Comparison of ENCODE assay signal across 21 mouse cellular contexts in genomic region chr11:11865128-11865527, GRCm38 (mm10). TPM values are rescaled to one million over a fixed set of nuclear protein-coding genes. Genes with fewer than 3 reads are reported as not detected.
DNase-seq lines count a peak whose midpoint lies in the region; ATAC-seq and TF ChIP-seq lines count a peak whose summit lies in the region.
"Had no signal": no experiment of that assay in that cellular context is flagged by ENCODE, and none has a peak within 500 bp of the region (broad histone marks: within the 10 kb centered on the region; RNA-seq: fewer than 3 reads in every experiment).

No protein-coding gene starts in this region.

- no peaks in the 10 kb centered on the region for H3K27me3 ChIP-seq in heart, embryonic 11.5 days (ENCODE audit: control insufficient read depth, insufficient read depth, low read length)
- H3K27me3 ChIP-seq in lung, embryonic 14.5 days (ENCODE audit: insufficient read depth, low read length): no peaks in the 10 kb centered on the region
- no peaks in the 10 kb centered on the region for H3K27me3 ChIP-seq in intestine, embryonic 15.5 days (replicated peaks)
- no peaks in the 10 kb centered on the region for H3K27me3 ChIP-seq in stomach, embryonic 15.5 days (replicated peaks)
- no peaks in the 10 kb centered on the region for H3K27me3 ChIP-seq in forebrain, embryonic 14.5 days (replicated peaks; ENCODE audit: control insufficient read depth, insufficient read depth, low read length)
- H3K27me3 ChIP-seq: liver, embryonic 13.5 days; neural tube, embryonic 13.5 days had no signal

- no peak for TF ChIP-seq CTCF in lung, embryonic 14.5 days (IDR thresholded peaks at IDR 0.05; ENCODE audit: low read depth)
- TF ChIP-seq CTCF in lung, adult 2 months (IDR thresholded peaks at IDR 0.05; ENCODE audit: insufficient read depth, low read length): no peak

- intact Hi-C loops in heart, postnatal 10 days (cut with DNase I): no loop called here

- ATAC-seq in heart, embryonic 11.5 days (replicated peaks; ENCODE audit: insufficient number of reproducible peaks, low FRiP score, low TSS enrichment): no peak
- ATAC-seq in lung, embryonic 14.5 days (ENCODE audit: insufficient read depth): peak; percentile 77
- ATAC-seq in intestine, embryonic 15.5 days: peak; percentile 80
- peak; percentile 87 for ATAC-seq in stomach, embryonic 15.5 days (ENCODE audit: insufficient read depth, low FRiP score, low read depth)
- ATAC-seq in forebrain, embryonic 14.5 days: no peak
- ATAC-seq: hindbrain, postnatal 0 days had no signal

- no peak for TF ChIP-seq POLR2A in lung, adult 2 months (IDR thresholded peaks at IDR 0.05; ENCODE audit: borderline replicate concordance, extremely low read depth, low read depth, low read length)

- no peak overlapping the region for H3K4me3 ChIP-seq in heart, embryonic 11.5 days (ENCODE audit: low read depth, low read length)
- H3K4me3 ChIP-seq in lung, embryonic 14.5 days (ENCODE audit: low read depth, low read length): no peak overlapping the region
- H3K4me3 ChIP-seq in lung, adult 2 months (replicated peaks; ENCODE audit: extremely low read depth, low read depth, low read length): no peak overlapping the region
- H3K4me3 ChIP-seq in intestine, embryonic 15.5 days (replicated peaks): no peak overlapping the region
- no peak overlapping the region for H3K4me3 ChIP-seq in stomach, embryonic 15.5 days (replicated peaks)
- no peak overlapping the region for H3K4me3 ChIP-seq in forebrain, embryonic 14.5 days (ENCODE audit: low read depth, low read length)
- H3K4me3 ChIP-seq: forebrain, embryonic 10.5 days; liver, embryonic 13.5 days; neural tube, embryonic 13.5 days had no signal

- H3K4me2 ChIP-seq in heart, embryonic 11.5 days: no peak overlapping the region
- H3K4me2 ChIP-seq in lung, embryonic 14.5 days: no peak overlapping the region
- H3K4me2 ChIP-seq in intestine, embryonic 15.5 days (replicated peaks): no peak overlapping the region
- H3K4me2 ChIP-seq in stomach, embryonic 15.5 days: no peak overlapping the region
- H3K4me2 ChIP-seq in forebrain, embryonic 14.5 days (ENCODE audit: low read length): no peak overlapping the region
- H3K4me2 ChIP-seq: liver, embryonic 13.5 days; midbrain, embryonic 11.5 days; neural tube, embryonic 13.5 days had no signal

- no peaks in the 10 kb centered on the region for H3K9me3 ChIP-seq in heart, embryonic 11.5 days (replicated peaks; ENCODE audit: control insufficient read depth, low read length)
- H3K9me3 ChIP-seq in lung, embryonic 14.5 days (ENCODE audit: low read depth, low read length): no peaks in the 10 kb centered on the region
- H3K9me3 ChIP-seq in intestine, embryonic 15.5 days: no peaks in the 10 kb centered on the region
- H3K9me3 ChIP-seq in stomach, embryonic 15.5 days: no peaks in the 10 kb centered on the region
- H3K9me3 ChIP-seq in forebrain, embryonic 14.5 days (replicated peaks; ENCODE audit: control insufficient read depth, low read length): no peaks in the 10 kb centered on the region
- H3K9me3 ChIP-seq: forebrain, embryonic 10.5 days; liver, embryonic 13.5 days; neural tube, embryonic 13.5 days had no signal

- no peak overlapping the region for H3K9ac ChIP-seq in heart, embryonic 11.5 days (ENCODE audit: low read depth, low read length)
- H3K9ac ChIP-seq in lung, embryonic 14.5 days: no peak overlapping the region
- H3K9ac ChIP-seq in intestine, embryonic 15.5 days: no peak overlapping the region
- no peak overlapping the region for H3K9ac ChIP-seq in stomach, embryonic 15.5 days
- H3K9ac ChIP-seq in forebrain, embryonic 14.5 days (ENCODE audit: low read length): no peak overlapping the region
- H3K9ac ChIP-seq: liver, embryonic 13.5 days; neural tube, embryonic 13.5 days had no signal

- peaks cover 3% of the 10 kb centered on the region; the same call in 1 of the 2 replicates for H3K4me1 ChIP-seq in heart, embryonic 11.5 days (ENCODE audit: control insufficient read depth, insufficient read depth, low read length)
- 0 out of 2 replicates have a peak, but pooled peaks cover 3% of the 10 kb centered on the region for H3K4me1 ChIP-seq in lung, embryonic 14.5 days (ENCODE audit: insufficient read depth)
- H3K4me1 ChIP-seq in lung, adult 2 months (ENCODE audit: control insufficient read depth, insufficient read depth, low read length): no peaks in the 10 kb centered on the region
- H3K4me1 ChIP-seq in intestine, embryonic 15.5 days (replicated peaks): peaks cover 11% of the 10 kb centered on the region
- H3K4me1 ChIP-seq in stomach, embryonic 15.5 days: peaks cover 8% of the 10 kb centered on the region; the same call in 1 of the 2 replicates
- H3K4me1 ChIP-seq in forebrain, embryonic 14.5 days (ENCODE audit: control insufficient read depth, insufficient read depth, low read length): peaks cover 6% of the 10 kb centered on the region; the same call in 1 of the 2 replicates

- 78% methylated on average over 2 of the region's 2 CpGs for WGBS in heart, embryonic 11.5 days (ENCODE audit: insufficient replicate concordance)
- 47% methylated on average over 2 of the region's 2 CpGs for WGBS in lung, embryonic 14.5 days
- 64% methylated on average over 2 of the region's 2 CpGs for WGBS in lung, adult 2 months
- WGBS in intestine, embryonic 15.5 days: 52% methylated on average over 2 of the region's 2 CpGs
- 43% methylated on average over 2 of the region's 2 CpGs for WGBS in stomach, embryonic 15.5 days
- WGBS in forebrain, embryonic 14.5 days: 69% methylated on average over 2 of the region's 2 CpGs

- no peak for DNase-seq in heart, postnatal 10 days
- no peak for DNase-seq in lung, embryonic 14.5 days
- DNase-seq in lung, adult 2 months: no peak
- no peak for DNase-seq in kidney, postnatal 14 days
- DNase-seq in forebrain, embryonic 14.5 days (ENCODE audit: low spot score): no peak
- DNase-seq: adrenal gland, adult 8-10 months; cerebellum, adult 11 months; cerebellum, postnatal 25 days; gastrocnemius, postnatal 10 days; heart, postnatal 36 days; kidney, adult 9 months; liver, embryonic 13.5 days; thymus, adult 18-20 months had no signal

- no peaks in the 10 kb centered on the region for H3K36me3 ChIP-seq in heart, embryonic 11.5 days (ENCODE audit: control insufficient read depth, insufficient read depth, low read length)
- H3K36me3 ChIP-seq in lung, embryonic 14.5 days (ENCODE audit: insufficient read depth): no peaks in the 10 kb centered on the region
- no peaks in the 10 kb centered on the region for H3K36me3 ChIP-seq in intestine, embryonic 15.5 days
- no peaks in the 10 kb centered on the region for H3K36me3 ChIP-seq in stomach, embryonic 15.5 days
- H3K36me3 ChIP-seq in forebrain, embryonic 14.5 days (ENCODE audit: control insufficient read depth, insufficient read depth, low read length): no peaks in the 10 kb centered on the region
- H3K36me3 ChIP-seq: forebrain, embryonic 10.5 days; liver, embryonic 13.5 days; neural tube, embryonic 13.5 days had no signal

- H3K27ac ChIP-seq in heart, embryonic 11.5 days (ENCODE audit: low read depth, low read length): 0 out of 2 replicates have a peak overlapping the region, but pooled peaks have one; percentile 22
- peak overlapping the region; percentile 81 for H3K27ac ChIP-seq in lung, embryonic 14.5 days (ENCODE audit: low read depth)
- H3K27ac ChIP-seq in intestine, embryonic 15.5 days: peak overlapping the region; percentile 63; the same call in 1 of the 2 replicates
- H3K27ac ChIP-seq in stomach, embryonic 15.5 days: peak overlapping the region; percentile 85
- no peak overlapping the region for H3K27ac ChIP-seq in forebrain, embryonic 14.5 days (ENCODE audit: low read depth, low read length)
- H3K27ac ChIP-seq: forebrain, embryonic 10.5 days; hindbrain, postnatal 0 days; liver, embryonic 13.5 days; macrophage; neural tube, embryonic 13.5 days had no signal

RNA-seq across cellular contexts. Expression of gene Ddc, which starts 32.8 kb away (rescaled TPM):
- polyA plus RNA-seq in heart, embryonic 11.5 days (2014; fragmentation: Nextera tagmentation; extraction: Ambion mirVana): 39.7 and 44.5 TPM in 2 replicates
- total RNA-seq in heart, postnatal 10 days (2021): 10 to 100 TPM; 11.0 to 11.9 TPM
- polyA plus RNA-seq in lung, embryonic 14.5 days (2014; fragmentation: Nextera tagmentation; extraction: Ambion mirVana): 13.1 and 13.4 TPM in 2 replicates
- 1.5 and 3.6 TPM in 2 replicates for polyA plus RNA-seq in lung, adult 2 months (2012; rRNA removed)
- 46.3 and 52.2 TPM in 2 replicates for polyA plus RNA-seq in intestine, embryonic 15.5 days (2015; fragmentation: Nextera tagmentation; extraction: Ambion mirVana)
- polyA plus RNA-seq in stomach, embryonic 15.5 days (2015; fragmentation: Nextera tagmentation; extraction: Ambion mirVana): 48.5 and 57.0 TPM in 2 replicates
- polyA plus RNA-seq in forebrain, embryonic 14.5 days (2014; fragmentation: Nextera tagmentation; extraction: Ambion mirVana): 7.3 TPM in 2 replicates
- polyA plus RNA-seq: macrophage had no signal

RNA-seq across cellular contexts. Expression of gene Fignl1, which starts 56.4 kb away (rescaled TPM):
- 73.1 and 86.9 TPM in 2 replicates for polyA plus RNA-seq in heart, embryonic 11.5 days (2014; fragmentation: Nextera tagmentation; extraction: Ambion mirVana)
- total RNA-seq in heart, postnatal 10 days (2021): 1 to 10 TPM; 5.6 to 6.7 TPM
- polyA plus RNA-seq in lung, embryonic 14.5 days (2014; fragmentation: Nextera tagmentation; extraction: Ambion mirVana): 97.5 and 102 TPM in 2 replicates
- 0.17 and 0.47 TPM in 2 replicates for polyA plus RNA-seq in lung, adult 2 months (2012; rRNA removed)
- polyA plus RNA-seq in intestine, embryonic 15.5 days (2015; fragmentation: Nextera tagmentation; extraction: Ambion mirVana): 46.9 and 52.8 TPM in 2 replicates
- 54.1 and 54.4 TPM in 2 replicates for polyA plus RNA-seq in stomach, embryonic 15.5 days (2015; fragmentation: Nextera tagmentation; extraction: Ambion mirVana)
- 38.2 and 40.2 TPM in 2 replicates for polyA plus RNA-seq in forebrain, embryonic 14.5 days (2014; fragmentation: Nextera tagmentation; extraction: Ambion mirVana)

Comparison
In these comparisons a context has a peak if more than half of its experiments do, and no peak if none do; other contexts are left out.
1. RNA of gene Fignl1, which starts 56.4 kb away (polyA plus RNA-seq): 97.5 to 102 TPM in lung, embryonic 14.5 days, 73.1 to 86.9 TPM in heart, embryonic 11.5 days, 54.1 to 54.4 TPM in stomach, embryonic 15.5 days, 46.9 to 52.8 TPM in intestine, embryonic 15.5 days and 38.2 to 40.2 TPM in forebrain, embryonic 14.5 days; 0.17 to 0.47 TPM in lung, adult 2 months; every median in the first group is over 10 times any median in the second.
2. ATAC-seq: peak in lung, embryonic 14.5 days (single experiment), intestine, embryonic 15.5 days (single experiment) and stomach, embryonic 15.5 days (single experiment); none in heart, embryonic 11.5 days (single experiment) and forebrain, embryonic 14.5 days (single experiment).